Mouse (Mus musculus): Measurements from ENCODE around the gene Gpr152.

DNA sequence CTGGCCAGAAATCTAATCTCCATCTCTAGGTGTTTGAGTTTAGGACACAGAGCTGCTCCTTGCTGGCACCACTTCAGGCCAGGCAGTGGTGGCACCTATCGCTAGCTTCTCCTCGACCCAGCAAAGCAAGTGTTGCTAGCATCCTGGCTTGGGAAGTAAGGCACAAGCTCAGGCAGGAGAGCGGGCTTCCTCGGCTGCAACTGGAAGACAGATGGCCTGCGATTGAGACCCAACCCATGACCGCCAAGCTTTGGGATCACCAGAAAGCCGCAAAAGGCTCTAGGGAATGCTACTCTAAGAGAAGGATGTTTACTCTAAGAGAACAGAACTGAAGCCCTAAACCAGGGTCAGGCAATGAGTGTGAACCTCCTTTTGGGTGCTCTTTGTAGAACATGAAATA, 10.1 kb upstream of the Gpr152 start:
- TF ChIP-seq CTCF (IDR thresholded peaks at IDR 0.05; ENCODE audit: insufficient read depth, low read depth, low read length) (no peak), POLR2A (IDR thresholded peaks at IDR 0.05; ENCODE audit: insufficient read depth, low read depth, low read length) (no peak)

Measured in olfactory bulb, adult 2 months (tissue).